Mouse (Mus musculus): ENCODE measurements at regions not wholly inside any gene's neighbourhood (a gene's known extent, or its start where the extent isn't known, plus 50 kb on each side); places are given as distances from the start of the nearest gene placed in this dataset.

DNA sequence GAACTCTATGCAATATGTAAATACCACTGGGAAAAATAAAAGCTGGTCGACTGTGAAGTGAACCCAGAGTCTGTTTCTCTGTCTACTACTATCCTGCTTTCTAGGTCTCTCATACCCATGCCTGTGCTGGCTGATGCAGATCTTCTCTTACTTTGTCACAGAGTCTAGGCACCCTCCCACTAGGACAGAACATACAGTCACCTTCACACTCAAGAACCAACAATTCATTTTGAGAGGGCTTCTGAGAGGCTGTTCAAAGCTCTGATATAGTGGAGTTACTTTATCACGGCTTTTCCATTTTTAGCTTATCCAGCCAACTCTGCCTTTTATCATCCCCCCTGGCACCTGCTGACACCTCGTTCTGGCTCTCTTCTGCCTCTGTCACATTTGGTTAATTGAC, 477.0 kb downstream of the Mei4 start:
- TF ChIP-seq EP300 (IDR thresholded peaks at IDR 0.05; ENCODE audit: low read length) (no peak), CTCF (conservative IDR thresholded peaks at IDR 0.05 in 1 of 2, IDR thresholded peaks at IDR 0.05 in 1 of 2; ENCODE audit: low read depth in 2 of 2, low read length in 2 of 2) (no peak), POLR2A (IDR thresholded peaks at IDR 0.05; ENCODE audit: low read depth, low read length) (no peak), SIN3A (IDR thresholded peaks at IDR 0.05; ENCODE audit: low read length) (no peak), E2F4 (IDR thresholded peaks at IDR 0.05; ENCODE audit: insufficient replicate concordance, low read depth, low read length) (no peak), CHD2 (IDR thresholded peaks at IDR 0.05; ENCODE audit: low read length) (no peak), HCFC1 (IDR thresholded peaks at IDR 0.05; ENCODE audit: low read depth, low read length) (no peak)

Measured in CH12.LX (cell line).